Mouse (Mus musculus) ovary, postnatal 14 days (tissue): ENCODE measurements around the gene Fli1.
A peak's percentile ranks its signal among the peaks of the same experiment; 100 is the strongest.

Experiments
- DNase-seq: peaks from one replicate; pipeline ENCODE4 v3.0.0; 2022; ENCODE audit warnings: low spot score

The Fli1 gene

GRCm38 (mm10) chr9:32542212-32543039 is at the start of gene Fli1:
Gene Fli1, minus strand, starts transcription at chr9:32542861.
- DNase-seq, result no peak

GRCm38 (mm10) chr9:32591732-32592582 is 49.3 kb upstream of the Fli1 start:
- peak; percentile 69 for DNase-seq

GRCm38 (mm10) chr9:32590571-32590970 is 47.9 kb upstream of the Fli1 start:
- no peak for DNase-seq

- peak; percentile 81 for DNase-seq
Measured at GRCm38 (mm10) chr9:32589900-32590299, 47.2 kb upstream of the Fli1 start.

GRCm38 (mm10) chr9:32585357-32585756 is 42.7 kb upstream of the Fli1 start:
- DNase-seq, result no peak

- no peak for DNase-seq
Measured at GRCm38 (mm10) chr9:32583905-32584304, 41.2 kb upstream of the Fli1 start.

- DNase-seq, result no peak
Measured at GRCm38 (mm10) chr9:32581851-32582573, 39.4 kb upstream of the Fli1 start.

- DNase-seq, result no peak
Measured at GRCm38 (mm10) chr9:32578411-32578810, 35.8 kb upstream of the Fli1 start.

- no peak for DNase-seq
Measured at GRCm38 (mm10) chr9:32573638-32574037, 31.0 kb upstream of the Fli1 start.

GRCm38 (mm10) chr9:32571676-32572075 is 29.0 kb upstream of the Fli1 start:
- DNase-seq, result no peak

- no peak for DNase-seq
Measured at GRCm38 (mm10) chr9:32570547-32570946, 27.9 kb upstream of the Fli1 start.

GRCm38 (mm10) chr9:32569261-32569660 is 26.6 kb upstream of the Fli1 start:
- DNase-seq, result no peak

GRCm38 (mm10) chr9:32567603-32568002 is 24.9 kb upstream of the Fli1 start:
- DNase-seq, result no peak

- DNase-seq, result no peak
Measured at GRCm38 (mm10) chr9:32565309-32565708, 22.6 kb upstream of the Fli1 start.

GRCm38 (mm10) chr9:32562837-32563236 is 20.2 kb upstream of the Fli1 start:
- no peak for DNase-seq

GRCm38 (mm10) chr9:32562409-32562808 is 19.7 kb upstream of the Fli1 start:
- no peak for DNase-seq

- no peak for DNase-seq
Measured at GRCm38 (mm10) chr9:32561190-32561890, 18.7 kb upstream of the Fli1 start.

- no peak for DNase-seq
Measured at GRCm38 (mm10) chr9:32559859-32560258, 17.2 kb upstream of the Fli1 start.

GRCm38 (mm10) chr9:32559454-32559853 is 16.8 kb upstream of the Fli1 start:
- no peak for DNase-seq

- no peak for DNase-seq
Measured at GRCm38 (mm10) chr9:32556313-32556712, 13.7 kb upstream of the Fli1 start.

GRCm38 (mm10) chr9:32555279-32555678 is 12.6 kb upstream of the Fli1 start:
- no peak for DNase-seq

- no peak for DNase-seq
Measured at GRCm38 (mm10) chr9:32550541-32550940, 7.9 kb upstream of the Fli1 start.
